Mouse (Mus musculus): ENCODE results near the gene Ctbs. TPM values are rescaled to one million over a fixed set of nuclear protein-coding genes. Genes with fewer than 3 reads are reported as not detected.

Ctbs gene
- polyA plus RNA-seq, 1 experiment from 2014 or later = 3.9 TPM

- Histone ChIP-seq H3K9me3 (no peaks in the 10 kb centered on the region), H3K4me1 (no peaks in the 10 kb centered on the region), H3K36me3 (replicated peaks) (peaks cover 27% of the 10 kb centered on the region; the same call in 1 of the 2 replicates), H3K27me3 (replicated peaks) (no peaks in the 10 kb centered on the region), H3K9ac (no peak overlapping the region), H3K4me2 (no peak overlapping the region), H3K27ac (no peak overlapping the region), H3K4me3 (no peak overlapping the region)
- ATAC-seq (replicated peaks) = no peak
- WGBS = 90% methylated on average over 11 of the region's 11 CpGs
These were observed 14.1 kb upstream of the Ctbs start for GRCm38 (mm10) chr3:146435533-146435932.

DNA sequence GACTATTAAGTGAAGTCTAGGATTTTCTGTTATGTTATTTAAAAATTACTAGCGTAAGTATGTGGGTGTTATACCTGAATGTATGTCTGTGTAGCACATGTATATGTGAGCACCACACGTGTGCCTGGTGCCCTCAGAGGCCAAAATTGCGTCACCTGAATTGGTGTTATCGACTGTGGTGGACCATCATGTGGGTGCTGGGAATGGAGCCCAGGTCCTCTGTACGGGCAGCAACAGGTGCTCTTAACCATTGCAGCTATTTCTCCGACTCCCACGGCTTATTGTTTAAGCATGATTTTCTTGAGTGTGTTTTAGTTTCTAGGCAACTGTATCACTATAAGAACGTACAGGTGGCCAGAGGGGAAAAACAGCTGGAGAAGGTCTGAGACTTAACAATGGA is 13.5 kb upstream of the Ctbs start:
- no peaks in the 10 kb centered on the region for H3K4me1 ChIP-seq
- H3K9ac ChIP-seq = no peak overlapping the region
- 92% methylated on average over 8 of the region's 8 CpGs for WGBS
- H3K9me3 ChIP-seq = no peaks in the 10 kb centered on the region
- H3K27ac ChIP-seq = no peak overlapping the region
- no peak overlapping the region for H3K4me3 ChIP-seq
- H3K27me3 ChIP-seq (replicated peaks) = no peaks in the 10 kb centered on the region
- ATAC-seq (replicated peaks) = no peak
- no peak overlapping the region for H3K4me2 ChIP-seq
- peaks cover 27% of the 10 kb centered on the region; the same call in 1 of the 2 replicates for H3K36me3 ChIP-seq (replicated peaks)

GRCm38 (mm10) chr3:146440011-146440410 is 9.6 kb upstream of the Ctbs start:
- Histone ChIP-seq H3K9ac (no peak overlapping the region), H3K27ac (no peak overlapping the region), H3K27me3 (replicated peaks) (no peaks in the 10 kb centered on the region), H3K36me3 (replicated peaks) (peaks cover 14% of the 10 kb centered on the region; the same call in 1 of the 2 replicates), H3K4me1 (no peaks in the 10 kb centered on the region), H3K9me3 (no peaks in the 10 kb centered on the region), H3K4me2 (no peak overlapping the region), H3K4me3 (no peak overlapping the region)
- WGBS = 92% methylated on average over 12 of the region's 12 CpGs
- no peak for ATAC-seq (replicated peaks)

DNA sequence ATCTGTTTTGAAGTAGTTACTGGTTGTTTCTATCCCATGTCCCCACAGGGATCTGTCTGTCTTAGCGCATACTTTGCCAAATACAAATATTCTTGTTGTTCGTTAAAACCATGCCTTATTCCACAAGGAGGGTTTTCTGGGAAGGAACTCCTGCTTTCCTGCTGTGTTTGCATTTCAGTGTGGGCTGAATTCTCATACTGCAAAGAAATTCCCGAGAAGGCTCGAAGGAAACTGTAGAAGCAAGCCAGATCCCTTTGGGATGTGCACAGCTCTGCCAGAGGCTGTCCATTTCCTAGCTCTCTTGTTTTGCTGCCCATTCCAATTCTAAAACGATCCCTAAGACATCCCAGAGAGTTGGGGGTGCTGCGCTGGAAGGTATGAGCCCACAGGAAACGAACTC is 9.2 kb upstream of the Ctbs start:
- no peak overlapping the region for H3K4me2 ChIP-seq
- ATAC-seq (replicated peaks) = no peak
- H3K27me3 ChIP-seq (replicated peaks) = no peaks in the 10 kb centered on the region
- 88% methylated on average over 7 of the region's 7 CpGs for WGBS
- H3K27ac ChIP-seq = no peak overlapping the region
- H3K4me1 ChIP-seq = no peaks in the 10 kb centered on the region
- H3K36me3 ChIP-seq (replicated peaks) = peaks cover 14% of the 10 kb centered on the region; the same call in 1 of the 2 replicates
- no peak overlapping the region for H3K9ac ChIP-seq
- no peak overlapping the region for H3K4me3 ChIP-seq
- H3K9me3 ChIP-seq = no peaks in the 10 kb centered on the region

- no peaks in the 10 kb centered on the region for H3K4me1 ChIP-seq
- H3K27ac ChIP-seq = no peak overlapping the region
- peaks cover 10% of the 10 kb centered on the region; the same call in 1 of the 2 replicates for H3K36me3 ChIP-seq (replicated peaks)
- no peaks in the 10 kb centered on the region for H3K27me3 ChIP-seq (replicated peaks)
- H3K9me3 ChIP-seq = no peaks in the 10 kb centered on the region
- no peak overlapping the region for H3K9ac ChIP-seq
- H3K4me2 ChIP-seq = no peak overlapping the region
- ATAC-seq (replicated peaks) = no peak
- WGBS = 96% methylated on average over 7 of the region's 7 CpGs
- no peak overlapping the region for H3K4me3 ChIP-seq
These were observed 7.1 kb upstream of the Ctbs start for GRCm38 (mm10) chr3:146442484-146442883.

GRCm38 (mm10) chr3:146442936-146443335 is 6.7 kb upstream of the Ctbs start:
- no peak overlapping the region for H3K27ac ChIP-seq
- no peaks in the 10 kb centered on the region for H3K4me1 ChIP-seq
- H3K36me3 ChIP-seq (replicated peaks) = peaks cover 10% of the 10 kb centered on the region; the same call in 1 of the 2 replicates
- no peak overlapping the region for H3K4me3 ChIP-seq
- H3K4me2 ChIP-seq = no peak overlapping the region
- H3K9me3 ChIP-seq = no peaks in the 10 kb centered on the region
- no peak for ATAC-seq (replicated peaks)
- no peaks in the 10 kb centered on the region for H3K27me3 ChIP-seq (replicated peaks)
- WGBS = 92% methylated on average over 8 of the region's 8 CpGs
- no peak overlapping the region for H3K9ac ChIP-seq

- Histone ChIP-seq H3K27ac (no peak overlapping the region), H3K4me1 (no peaks in the 10 kb centered on the region), H3K9ac (no peak overlapping the region), H3K4me3 (no peak overlapping the region), H3K9me3 (no peaks in the 10 kb centered on the region), H3K27me3 (replicated peaks) (no peaks in the 10 kb centered on the region), H3K4me2 (no peak overlapping the region), H3K36me3 (replicated peaks) (peaks cover 5% of the 10 kb centered on the region; the same call in 1 of the 2 replicates)
- 87% methylated on average over 7 of the region's 7 CpGs for WGBS
- ATAC-seq (replicated peaks) = no peak
These were observed 6.2 kb upstream of the Ctbs start for GRCm38 (mm10) chr3:146443380-146443779.

- Histone ChIP-seq H3K4me3 (no peak overlapping the region), H3K4me1 (peaks cover 1% of the 10 kb centered on the region; the same call in 1 of the 2 replicates), H3K9me3 (no peaks in the 10 kb centered on the region), H3K9ac (no peak overlapping the region), H3K27me3 (replicated peaks) (no peaks in the 10 kb centered on the region), H3K27ac (no peak overlapping the region), H3K36me3 (replicated peaks) (no peaks in the 10 kb centered on the region), H3K4me2 (no peak overlapping the region)
- no peak for ATAC-seq (replicated peaks)
- 90% methylated on average over 7 of the region's 7 CpGs for WGBS
These were observed 4.7 kb upstream of the Ctbs start for GRCm38 (mm10) chr3:146444880-146445279.

GRCm38 (mm10) chr3:146447156-146447555 is 2.4 kb upstream of the Ctbs start:
- Histone ChIP-seq H3K9ac (no peak overlapping the region), H3K27me3 (replicated peaks) (no peaks in the 10 kb centered on the region), H3K27ac (no peak overlapping the region), H3K36me3 (replicated peaks) (no peaks in the 10 kb centered on the region), H3K4me2 (no peak overlapping the region), H3K9me3 (no peaks in the 10 kb centered on the region), H3K4me1 (peaks cover 10% of the 10 kb centered on the region; the same call in 1 of the 2 replicates), H3K4me3 (no peak overlapping the region)
- ATAC-seq (replicated peaks) = no peak
- WGBS = 93% methylated on average over 5 of the region's 5 CpGs

- H3K27ac ChIP-seq = no peak overlapping the region
- H3K27me3 ChIP-seq (replicated peaks) = no peaks in the 10 kb centered on the region
- no peak overlapping the region for H3K4me3 ChIP-seq
- H3K9ac ChIP-seq = no peak overlapping the region
- peaks cover 10% of the 10 kb centered on the region; the same call in 1 of the 2 replicates for H3K4me1 ChIP-seq
- no peaks in the 10 kb centered on the region for H3K36me3 ChIP-seq (replicated peaks)
- no peak for ATAC-seq (replicated peaks)
- H3K9me3 ChIP-seq = no peaks in the 10 kb centered on the region
- WGBS = 87% methylated on average over 3 of the region's 3 CpGs
- H3K4me2 ChIP-seq = no peak overlapping the region
These were observed 2.0 kb upstream of the Ctbs start for GRCm38 (mm10) chr3:146447598-146447997.

DNA sequence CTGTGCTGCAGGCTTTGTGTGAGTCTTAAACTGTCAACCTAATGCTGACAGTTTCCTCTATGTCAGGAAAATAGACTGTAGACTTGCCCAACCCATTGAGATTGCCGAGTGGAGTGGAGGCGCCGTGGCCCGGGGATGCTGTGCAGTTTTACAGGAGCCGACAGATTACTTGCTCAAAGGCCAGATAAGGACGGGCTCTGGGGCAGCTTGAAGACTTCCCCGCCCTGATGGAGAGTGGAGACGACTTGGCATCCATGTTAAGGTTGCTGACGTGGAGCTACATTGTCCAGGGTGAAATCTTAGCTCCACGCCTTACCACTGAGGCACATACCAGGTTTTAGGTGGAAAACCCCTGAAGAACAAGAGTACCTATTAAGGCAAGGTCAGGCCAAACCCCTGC is 1.2 kb upstream of the Ctbs start:
- H3K9me3 ChIP-seq = no peaks in the 10 kb centered on the region
- H3K36me3 ChIP-seq (replicated peaks) = no peaks in the 10 kb centered on the region
- no peak for ATAC-seq (replicated peaks)
- H3K27me3 ChIP-seq (replicated peaks) = no peaks in the 10 kb centered on the region
- peaks cover 10% of the 10 kb centered on the region; the same call in 1 of the 2 replicates for H3K4me1 ChIP-seq
- WGBS = 89% methylated on average over 10 of the region's 10 CpGs
- no peak overlapping the region for H3K4me3 ChIP-seq
- H3K9ac ChIP-seq = no peak overlapping the region
- no peak overlapping the region for H3K4me2 ChIP-seq
- no peak overlapping the region for H3K27ac ChIP-seq

- Histone ChIP-seq H3K36me3 (replicated peaks) (no peaks in the 10 kb centered on the region), H3K9me3 (no peaks in the 10 kb centered on the region), H3K9ac (no peak overlapping the region), H3K4me3 (no peak overlapping the region), H3K4me1 (peaks cover 10% of the 10 kb centered on the region; the same call in 1 of the 2 replicates), H3K27me3 (replicated peaks) (no peaks in the 10 kb centered on the region), H3K4me2 (no peak overlapping the region), H3K27ac (no peak overlapping the region)
- 83% methylated on average over 6 of the region's 6 CpGs for WGBS
- no peak for ATAC-seq (replicated peaks)
These were observed 626 bp upstream of the Ctbs start for GRCm38 (mm10) chr3:146448969-146449368.

DNA sequence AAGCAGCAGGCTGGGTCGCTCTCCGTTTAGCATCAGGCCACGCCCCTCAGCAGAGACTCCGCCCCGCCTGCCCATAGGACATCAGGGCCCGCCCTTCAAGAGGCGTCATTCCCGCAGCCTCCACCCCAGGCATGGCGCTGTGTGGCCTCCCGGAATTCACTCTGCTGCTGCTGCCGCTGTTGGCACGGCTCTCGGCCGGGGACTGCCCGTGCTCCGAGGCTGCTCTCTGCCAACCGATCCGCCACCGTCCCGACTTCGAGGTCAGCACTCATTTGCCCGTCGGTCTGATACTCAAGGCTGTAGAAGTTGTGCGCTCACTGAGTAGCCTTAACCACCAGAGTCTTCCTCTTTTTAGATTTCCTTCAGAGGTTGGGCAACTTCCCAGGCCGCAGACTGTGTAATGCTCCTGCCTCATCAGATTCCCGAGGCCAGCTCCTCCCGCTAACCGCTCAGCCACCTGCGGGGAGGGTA is 811 bp downstream of the Ctbs start:
- no peaks in the 10 kb centered on the region for H3K27me3 ChIP-seq (replicated peaks)
- H3K9ac ChIP-seq = peak overlapping the region; percentile 32
- no peaks in the 10 kb centered on the region for H3K9me3 ChIP-seq
- peaks cover 10% of the 10 kb centered on the region; the same call in 1 of the 2 replicates for H3K4me1 ChIP-seq
- no peaks in the 10 kb centered on the region for H3K36me3 ChIP-seq (replicated peaks)
- H3K27ac ChIP-seq = peak overlapping the region; percentile 59
- ATAC-seq (replicated peaks) = peak; percentile 99
- peak overlapping the region; percentile 47 for H3K4me3 ChIP-seq
- peak overlapping the region; percentile 65 for H3K4me2 ChIP-seq
- WGBS = under 1% methylated on average over 29 of the region's 29 CpGs

Data from midbrain, embryonic 15.5 days (tissue).